In genomic region chr1:59789741-59790140, GRCm38 (mm10) we compare ENCODE assay signal across 14 mouse cellular contexts. TPM values are rescaled to one million over a fixed set of nuclear protein-coding genes. Genes with fewer than 3 reads are reported as not detected.
DNase-seq lines count a peak whose midpoint lies in the region; ATAC-seq lines count a peak whose summit lies in the region.
"Had no signal": no experiment of that assay in that cellular context is flagged by ENCODE, and none has a peak within 500 bp of the region (broad histone marks: within the 10 kb centered on the region; RNA-seq: fewer than 3 reads in every experiment).

No protein-coding gene starts in this region.

- no peak overlapping the region for H3K4me2 ChIP-seq in intestine, embryonic 15.5 days (replicated peaks)
- H3K4me2 ChIP-seq: embryonic facial prominence, embryonic 12.5 days; lung, embryonic 15.5 days had no signal

- no peak for ATAC-seq in intestine, embryonic 15.5 days

- H3K9me3 ChIP-seq in intestine, embryonic 15.5 days = no peaks in the 10 kb centered on the region
- H3K9me3 ChIP-seq: embryonic facial prominence, embryonic 12.5 days; lung, embryonic 15.5 days had no signal

- no peak overlapping the region for H3K9ac ChIP-seq in intestine, embryonic 15.5 days
- H3K9ac ChIP-seq: embryonic facial prominence, embryonic 12.5 days; lung, embryonic 15.5 days had no signal

- H3K4me1 ChIP-seq in intestine, embryonic 15.5 days (replicated peaks) = no peaks in the 10 kb centered on the region
- H3K4me1 ChIP-seq: embryonic facial prominence, embryonic 12.5 days; lung, embryonic 15.5 days had no signal

- WGBS in intestine, embryonic 15.5 days = 80% methylated on average over 5 of the region's 5 CpGs

- peak; percentile 13 for DNase-seq in cerebellum, adult 11 months
- DNase-seq in cerebellum, adult 9-10 months = no peak
- peak; percentile 15 for DNase-seq in layer of hippocampus, adult 11-12 months (ENCODE audit: low spot score)
- DNase-seq in layer of hippocampus, postnatal 14 days (ENCODE audit: low spot score in 2 of 2) = no peak
- peak; percentile 60 for DNase-seq in retina, postnatal 1 day
- no peak for DNase-seq in retina, embryonic 14.5 days (ENCODE audit: low spot score)
- DNase-seq in liver = no peak
- DNase-seq: kidney, postnatal 14 days; right cerebral cortex, adult 18-20 months; thymus, postnatal 4 days had no signal

- H3K27ac ChIP-seq in intestine, embryonic 15.5 days = no peak overlapping the region
- H3K27ac ChIP-seq: embryonic facial prominence, embryonic 12.5 days; lung, embryonic 15.5 days had no signal

- no peaks in the 10 kb centered on the region for H3K36me3 ChIP-seq in intestine, embryonic 15.5 days
- H3K36me3 ChIP-seq: embryonic facial prominence, embryonic 12.5 days; lung, embryonic 15.5 days had no signal

- no peaks in the 10 kb centered on the region for H3K27me3 ChIP-seq in intestine, embryonic 15.5 days (replicated peaks)
- H3K27me3 ChIP-seq: embryonic facial prominence, embryonic 12.5 days; lung, embryonic 15.5 days had no signal

- H3K4me3 ChIP-seq in intestine, embryonic 15.5 days (replicated peaks) = no peak overlapping the region
- H3K4me3 ChIP-seq: embryonic facial prominence, embryonic 12.5 days; lung, embryonic 15.5 days; myocyte had no signal

RNA-seq across cellular contexts. Expression of gene Bmpr2, which starts 26.5 kb away (rescaled TPM):
- total RNA-seq in layer of hippocampus, postnatal 14 days (2021) = 100 to 1,000 TPM in 1 of 2 experiments, 10 to 100 TPM in 1; 94.2 to 102 TPM
- 5.9 and 6.7 TPM in 2 replicates for polyA plus RNA-seq in intestine, embryonic 15.5 days (2015; fragmentation: Nextera tagmentation; extraction: Ambion mirVana)

Comparison
In these comparisons a context has a peak if more than half of its experiments do, and no peak if none do; other contexts are left out.
1. DNase-seq: peak in cerebellum, adult 11 months (single experiment), layer of hippocampus, adult 11-12 months (single experiment) and retina, postnatal 1 day (single experiment); none in cerebellum, adult 9-10 months (single experiment), layer of hippocampus, postnatal 14 days (0 of 2), retina, embryonic 14.5 days (single experiment) and liver (single experiment).